Comparison of ENCODE assay signal across 11 mouse cellular contexts in genomic region chr6:92477621-92478020, GRCm38 (mm10).
DNase-seq lines count a peak whose midpoint lies in the region; ATAC-seq and TF ChIP-seq lines count a peak whose summit lies in the region.
"Had no signal": no experiment of that assay in that cellular context is flagged by ENCODE, and none has a peak within 500 bp of the region (broad histone marks: within the 10 kb centered on the region; RNA-seq: fewer than 3 reads in every experiment).

No protein-coding gene starts in this region.

- WGBS in heart, embryonic 14.5 days = 85% methylated on average over 2 of the region's 2 CpGs
- 82% methylated on average over 2 of the region's 2 CpGs for WGBS in heart, embryonic 12.5 days

- CTCF ChIA-PET in Patski (lab: Charles Lee) = interaction anchor here (0.8 to 3.6 kb wide), 9 partner anchors 8 to 192 kb away, joined by 3 to 25 read pairs (median 6); no protein-coding TSS in a partner anchor

- H3K9ac ChIP-seq in heart, embryonic 14.5 days (ENCODE audit: low read length) = peak overlapping the region; percentile 34; the same call in 1 of the 2 replicates
- no peak overlapping the region for H3K9ac ChIP-seq in heart, embryonic 12.5 days
- H3K9ac ChIP-seq: heart, embryonic 15.5 days had no signal

- H3K27ac ChIP-seq in heart, embryonic 14.5 days (replicated peaks in 1 of 2; ENCODE audit: control insufficient read depth in 1 of 2, insufficient read depth in 1 of 2, low read depth in 2 of 2, low read length in 2 of 2) = no peak overlapping the region
- no peak overlapping the region for H3K27ac ChIP-seq in heart, embryonic 12.5 days (ENCODE audit: poor library complexity, severe bottlenecking)
- H3K27ac ChIP-seq: heart, embryonic 15.5 days; macrophage had no signal

- no peak for ATAC-seq in heart, embryonic 14.5 days (ENCODE audit: insufficient number of reproducible peaks, insufficient read depth, low FRiP score, low read depth)
- ATAC-seq in heart, embryonic 12.5 days (ENCODE audit: insufficient number of reproducible peaks, low FRiP score) = no peak
- no peak for ATAC-seq in Patski

- no peaks in the 10 kb centered on the region for H3K36me3 ChIP-seq in heart, embryonic 14.5 days (ENCODE audit: control insufficient read depth, insufficient read depth, low read length)
- no peaks in the 10 kb centered on the region for H3K36me3 ChIP-seq in heart, embryonic 12.5 days
- H3K36me3 ChIP-seq: G1E; heart, embryonic 15.5 days had no signal

- H3K4me2 ChIP-seq in heart, embryonic 14.5 days (ENCODE audit: low read length) = no peak overlapping the region
- H3K4me2 ChIP-seq in heart, embryonic 12.5 days = no peak overlapping the region
- H3K4me2 ChIP-seq: heart, embryonic 15.5 days had no signal

- DNase-seq in 3T3-L1 (ENCODE audit: low read depth, low spot score) (peak; percentile 71), Patski (ENCODE audit: low read depth, low spot score) (no peak)
- DNase-seq in lung, postnatal 10 days = peak; percentile 47
- no peak for DNase-seq in adrenal gland, postnatal 14 days
- DNase-seq in urinary bladder, adult 18-20 months (ENCODE audit: low spot score in 2 of 2) = no peak
- DNase-seq in kidney, postnatal 10 days = no peak

- no peaks in the 10 kb centered on the region for H3K9me3 ChIP-seq in heart, embryonic 14.5 days (ENCODE audit: control insufficient read depth, low read length)
- no peaks in the 10 kb centered on the region for H3K9me3 ChIP-seq in heart, embryonic 12.5 days (replicated peaks)
- H3K9me3 ChIP-seq: G1E; heart, embryonic 15.5 days had no signal

- in situ Hi-C loops in Patski (cut with MboI; ENCODE audit: low pct_unique_long_range_greater_than_20kb) = no loop called here

- no peaks in the 10 kb centered on the region for H3K27me3 ChIP-seq in heart, embryonic 14.5 days (ENCODE audit: control insufficient read depth, insufficient read depth, low read length)
- H3K27me3 ChIP-seq in heart, embryonic 12.5 days (replicated peaks) = no peaks in the 10 kb centered on the region
- H3K27me3 ChIP-seq in Patski = no peaks in the 10 kb centered on the region
- H3K27me3 ChIP-seq: heart, embryonic 15.5 days had no signal

- POLR2A ChIA-PET in Patski (lab: Charles Lee) = interaction anchor here (0.6 to 0.7 kb wide), 2 partner anchors 29 to 251 kb away, joined by 4 to 5 read pairs; no protein-coding TSS in a partner anchor

- peaks cover 7 to 19% of the 10 kb centered on the region in 2 experiments for H3K4me1 ChIP-seq in heart, embryonic 14.5 days (ENCODE audit: control insufficient read depth in 2 of 2, insufficient read depth in 2 of 2, low read length in 2 of 2)
- peaks cover 31% of the 10 kb centered on the region for H3K4me1 ChIP-seq in heart, embryonic 12.5 days (replicated peaks)

- no peak overlapping the region for H3K4me3 ChIP-seq in heart, embryonic 14.5 days (ENCODE audit: control insufficient read depth in 1 of 2, insufficient read depth in 1 of 2, low read depth in 1 of 2, low read length in 2 of 2)
- no peak overlapping the region for H3K4me3 ChIP-seq in heart, embryonic 12.5 days
- H3K4me3 ChIP-seq: heart, embryonic 15.5 days had no signal

- TF ChIP-seq CTCF in Patski (IDR thresholded peaks at IDR 0.05) = peak; percentile 65

Comparison
In these comparisons a context has a peak if more than half of its experiments do, and no peak if none do; other contexts are left out.
1. DNase-seq: peak in 3T3-L1 (single experiment) and lung, postnatal 10 days (single experiment); none in Patski (single experiment), adrenal gland, postnatal 14 days (single experiment), urinary bladder, adult 18-20 months (0 of 2) and kidney, postnatal 10 days (single experiment).